Mouse (Mus musculus): Measurements from ENCODE around the gene Krt16.
"Not testable (repeated sequence)": the region's sequence is repeated elsewhere in the genome, so short reads cannot be mapped to it uniquely, and the experiment has no call there.

Krt16 gene

DNA sequence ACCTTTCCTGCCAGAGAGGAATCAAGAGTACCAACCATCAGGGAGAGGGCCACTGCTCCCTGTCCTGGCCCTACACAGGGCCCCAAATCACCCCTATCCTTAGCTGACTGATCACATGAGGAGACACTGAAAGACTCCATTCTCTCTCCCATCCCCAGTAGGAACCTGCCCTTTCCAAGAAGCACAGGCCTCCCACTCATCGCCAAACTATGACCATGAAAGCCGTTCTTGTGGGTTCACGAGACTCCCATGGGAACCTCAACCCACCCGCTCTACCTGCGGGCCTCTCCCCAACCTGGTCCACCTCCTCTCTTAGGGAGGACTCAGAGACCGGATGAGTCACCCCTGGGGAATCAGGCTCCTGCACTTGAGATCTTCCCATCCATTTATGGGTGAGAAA is 6.8 kb upstream of the Krt16 start:
- DNase-seq (ENCODE audit: low read depth) = no peak

DNA sequence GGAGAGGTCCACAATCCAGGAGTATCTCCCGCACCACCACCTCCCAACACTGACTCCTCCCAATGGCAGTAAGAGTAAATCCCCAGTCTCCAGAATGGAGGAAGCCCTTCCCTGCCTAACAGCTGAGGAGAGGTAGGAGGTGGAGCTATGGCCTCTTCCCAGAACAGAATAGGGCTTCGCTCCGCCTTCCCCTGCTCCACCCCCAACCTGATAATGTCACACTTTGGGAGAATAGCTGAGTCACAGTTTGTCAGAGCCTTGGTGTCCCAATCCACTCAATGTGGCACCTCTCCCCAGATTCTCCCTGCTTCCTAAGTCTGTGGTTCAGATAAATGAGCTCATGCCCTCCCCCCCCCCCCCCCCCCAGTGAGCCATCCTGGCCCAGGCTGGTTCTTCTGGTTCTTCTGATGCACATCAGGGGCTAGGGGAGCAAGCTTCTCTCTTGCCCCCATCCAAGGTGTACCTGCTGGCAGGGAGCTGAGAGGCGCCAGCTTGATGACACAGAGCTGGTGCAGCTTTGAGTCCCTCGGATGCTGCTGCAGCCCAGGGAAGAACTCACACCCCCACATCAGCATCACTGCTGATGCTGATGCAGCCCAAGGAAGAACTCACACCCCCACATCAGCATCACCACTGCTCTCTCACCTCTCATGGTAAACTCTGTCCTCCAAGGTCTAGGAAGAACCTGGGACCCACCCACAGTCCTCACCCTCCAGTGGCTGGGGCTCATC is 5.8 kb upstream of the Krt16 start:
- DNase-seq (ENCODE audit: low read depth) = no peak

DNA sequence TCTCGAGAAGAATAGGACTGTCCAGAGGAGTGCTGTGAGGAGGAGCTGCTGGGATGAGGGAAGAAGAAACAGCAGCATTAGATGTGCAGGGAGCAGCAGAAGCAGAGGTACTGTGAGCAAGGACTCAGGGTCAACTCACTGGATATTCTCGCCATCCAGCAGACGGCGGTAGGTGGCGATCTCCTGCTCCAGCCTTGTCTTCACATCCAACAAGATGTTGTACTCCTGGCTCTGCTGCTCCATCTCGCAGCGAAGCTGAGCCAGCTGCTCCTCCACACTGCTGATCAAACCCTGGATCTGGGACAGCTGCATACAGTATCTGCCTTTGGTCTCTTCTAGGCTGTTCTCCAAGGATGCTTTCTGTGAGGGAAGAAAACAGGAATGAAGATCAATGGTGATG is 2.2 kb downstream of the Krt16 start:
- DNase-seq (ENCODE audit: low read depth) = not testable (repeated sequence)

DNA sequence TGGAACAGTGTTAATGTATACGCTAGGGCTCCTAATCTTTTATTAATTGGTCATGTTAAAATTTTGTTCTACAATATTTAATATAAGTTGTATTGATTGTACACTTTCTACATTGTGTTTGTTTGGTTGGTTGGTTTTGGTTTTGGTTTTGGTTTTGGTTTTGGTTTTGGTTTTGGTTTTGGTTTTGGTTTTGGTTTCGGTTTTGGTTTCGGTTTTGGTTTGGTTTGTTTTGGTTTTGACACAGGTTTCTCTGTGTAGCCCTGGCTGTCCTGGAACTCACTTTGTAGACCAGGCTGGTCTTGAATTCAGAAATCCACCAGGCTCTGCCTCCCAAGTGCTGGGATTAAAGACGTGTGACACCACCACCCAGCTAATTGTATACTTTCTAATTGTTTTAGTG is 8.4 kb downstream of the Krt16 start:
- DNase-seq (ENCODE audit: low read depth) = peak; percentile 19

DNA sequence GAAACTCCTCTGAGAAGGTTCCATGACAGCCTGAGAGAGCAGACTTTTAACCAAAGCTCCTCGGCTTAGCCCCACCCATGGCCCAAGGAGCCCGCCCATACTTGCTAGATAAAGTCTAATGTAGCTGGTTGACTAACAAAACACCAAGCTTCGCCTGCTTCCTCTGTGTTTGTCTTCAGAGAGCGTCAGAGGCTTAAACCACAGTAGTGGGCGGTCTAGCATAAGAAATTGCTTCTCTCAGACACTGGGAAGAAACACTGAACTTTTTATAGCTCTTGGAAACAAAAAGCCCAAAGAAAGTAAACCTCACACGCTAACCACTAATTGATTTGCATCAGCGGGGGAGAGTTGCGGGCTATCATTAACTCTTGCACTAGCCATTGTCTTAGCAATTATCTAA is 27.0 kb downstream of the Krt16 start:
- no peak for DNase-seq (ENCODE audit: low read depth)

DNA sequence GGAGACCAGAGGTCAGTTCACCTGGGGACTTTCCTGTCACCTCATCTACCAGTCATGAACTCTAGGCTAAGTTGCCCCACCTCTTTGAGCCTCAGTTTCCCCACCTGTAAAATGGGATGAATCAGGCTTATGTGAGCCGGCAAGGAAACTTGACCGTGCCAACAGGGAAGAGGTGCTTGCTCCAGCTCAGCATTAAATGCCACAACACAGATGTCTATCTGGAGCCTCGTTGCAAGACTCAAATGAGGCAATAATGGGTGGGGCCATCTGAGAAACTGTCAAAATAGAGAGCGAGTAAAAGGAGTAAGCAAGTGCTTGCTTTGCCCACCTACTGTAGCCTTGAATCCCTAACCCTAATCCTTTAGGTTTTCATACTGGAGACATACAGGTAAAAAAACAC is 29.4 kb downstream of the Krt16 start:
- no peak for DNase-seq (ENCODE audit: low read depth)

DNA sequence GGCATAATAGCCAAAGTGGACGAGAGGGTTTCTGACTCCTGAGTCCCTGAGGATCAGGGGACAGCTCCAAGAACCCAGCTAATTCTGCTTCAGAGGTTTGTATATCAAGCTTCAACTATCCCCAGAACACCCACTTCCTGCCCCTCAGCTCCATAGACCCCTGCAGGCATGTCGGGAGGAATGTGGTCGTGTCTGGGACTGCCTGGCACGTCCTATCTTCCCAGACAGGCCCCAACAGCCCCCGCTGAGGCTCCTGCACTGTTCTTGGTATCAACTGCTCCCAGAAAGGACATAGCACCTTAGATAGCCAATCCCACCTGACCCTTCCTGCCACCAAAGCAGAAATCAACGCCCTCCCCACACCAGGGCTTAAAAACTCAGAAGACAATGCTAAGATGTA is 40.2 kb downstream of the Krt16 start:
- DNase-seq (ENCODE audit: low read depth) = no peak

DNA sequence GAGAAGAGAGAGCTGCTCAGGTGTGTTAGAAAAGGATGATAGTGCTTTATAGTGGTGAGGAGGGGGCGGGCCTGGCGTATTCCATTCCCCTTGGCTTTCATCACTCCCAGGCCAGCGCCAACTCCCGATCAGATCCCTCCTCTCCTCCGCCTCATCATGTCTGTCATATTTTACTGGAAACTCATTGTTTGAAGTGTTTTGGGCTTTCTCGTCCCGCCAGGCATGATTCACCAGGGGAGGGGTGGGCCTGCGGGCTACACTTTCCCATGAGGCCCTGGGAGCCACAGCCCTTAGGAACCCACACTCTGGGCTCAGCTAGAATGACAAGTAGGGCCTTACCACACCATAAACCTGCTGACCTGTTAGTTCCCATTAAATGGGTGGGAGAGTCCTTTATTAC is 41.2 kb downstream of the Krt16 start, which contains the start of gene Krt14:
TSS of gene Krt14 (minus strand) at position 51 of the 400 bp plus-strand sequence.
- no peak for DNase-seq (ENCODE audit: low read depth)

DNA sequence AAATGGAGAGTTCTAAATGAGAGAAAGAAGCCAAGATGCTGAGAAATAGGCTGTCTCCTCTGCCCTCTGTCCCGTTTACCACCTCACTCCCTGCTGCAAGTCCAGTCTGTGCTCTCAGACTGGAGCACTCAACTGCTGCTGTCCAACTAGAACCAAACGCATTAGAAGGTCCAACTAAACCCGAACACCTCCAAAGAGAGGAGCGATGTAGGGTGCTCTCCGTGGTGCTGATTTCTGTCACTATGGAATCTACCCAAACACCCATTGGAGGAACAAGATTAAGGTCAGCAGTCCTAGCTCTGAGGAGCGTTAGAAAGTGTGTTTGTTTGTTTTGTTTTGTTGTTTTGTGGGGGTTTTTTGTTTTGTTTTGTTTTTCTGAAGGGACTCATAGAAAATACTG is 45.3 kb downstream of the Krt16 start:
- DNase-seq (ENCODE audit: low read depth) = no peak

DNA sequence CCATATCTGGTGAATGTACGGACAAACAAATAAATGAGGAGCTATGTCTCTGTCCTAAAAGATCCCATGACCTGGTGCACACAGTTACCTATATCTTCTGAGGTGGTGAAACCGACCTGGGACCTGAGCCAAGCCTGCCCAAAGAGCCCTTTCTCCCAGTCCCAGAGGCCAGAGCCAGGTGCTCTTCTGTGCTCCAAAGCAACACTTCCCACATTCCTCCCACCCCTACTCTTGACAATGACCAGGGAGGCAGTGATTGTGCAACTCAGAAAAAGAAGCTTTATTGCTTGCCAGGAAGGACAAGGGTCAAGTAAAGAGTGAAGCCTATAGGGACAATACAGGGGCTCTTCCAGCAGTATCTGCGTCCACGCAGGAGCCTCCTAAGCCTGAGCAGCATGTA is 45.8 kb downstream of the Krt16 start:
- no peak for DNase-seq (ENCODE audit: low read depth)

DNA sequence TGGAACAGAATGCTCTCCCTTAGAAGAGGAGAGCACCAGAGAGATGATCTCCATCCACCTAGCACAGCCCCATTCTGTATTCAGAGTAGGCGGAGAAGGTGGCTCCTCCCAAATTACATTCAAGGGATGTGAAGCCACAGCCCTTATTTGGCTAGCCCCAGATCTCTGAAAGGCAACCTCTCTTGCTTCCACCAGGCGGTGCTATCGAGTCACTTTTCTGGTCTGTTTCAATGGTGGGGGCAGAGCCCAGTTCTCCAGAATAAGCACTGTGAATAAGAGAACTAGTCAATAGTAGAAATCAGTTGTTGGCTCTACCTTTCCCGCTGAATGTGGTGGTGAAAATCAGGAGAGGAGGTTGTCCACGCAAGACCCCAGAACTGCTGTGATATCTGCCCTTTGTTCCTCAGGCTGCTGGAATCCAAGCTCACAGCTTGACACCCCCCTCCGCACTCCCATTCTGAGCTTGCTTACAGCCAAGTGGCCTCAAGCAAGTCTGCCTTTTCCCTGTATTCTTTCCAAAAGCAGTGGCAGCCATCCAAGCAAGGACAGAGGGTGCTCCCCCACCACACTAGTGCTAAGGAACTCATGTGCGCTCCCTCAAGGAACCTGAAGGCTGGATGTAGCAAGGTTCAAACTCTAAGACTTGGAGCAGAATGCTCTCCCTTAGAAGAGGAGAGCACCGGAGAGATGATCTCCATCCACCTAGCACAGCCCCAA is 48.4 kb downstream of the Krt16 start:
- DNase-seq (ENCODE audit: low read depth) = peak; percentile 5

DNA sequence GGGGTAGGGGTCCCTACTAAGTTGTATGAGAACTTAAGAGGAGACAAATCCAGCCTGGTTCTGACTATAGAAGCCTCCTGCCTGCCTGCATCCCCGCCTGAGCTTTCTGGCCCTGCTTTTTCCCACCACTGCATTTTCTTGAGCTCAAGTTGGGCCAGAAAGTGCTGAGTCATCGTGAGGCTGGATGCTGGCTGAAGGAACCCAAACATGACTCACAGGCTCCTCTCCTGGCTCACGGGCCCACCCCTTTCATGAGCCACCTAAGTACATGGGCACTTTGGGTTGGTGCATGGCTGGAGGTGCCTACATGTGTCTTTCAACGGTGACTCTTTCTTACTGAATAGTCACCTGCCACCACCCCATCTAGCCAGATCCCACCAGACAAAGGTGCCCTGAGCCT is 50.0 kb downstream of the Krt16 start:
- no peak for DNase-seq (ENCODE audit: low read depth)

Data from naive thymus-derived CD4-positive, alpha-beta T cell, adult 2 months (primary cell).